Mouse (Mus musculus) forebrain, embryonic 15.5 days (tissue): ENCODE measurements at regions not wholly inside any gene's neighbourhood (a gene's known extent, or its start where the extent isn't known, plus 50 kb on each side); places are given as distances from the start of the nearest gene placed in this dataset.

Experiments used
- ATAC-seq: fragments of 200-750 bp; cut with Nextera tagmentation; replicated peaks from 2 replicates; pipeline ENCODE4 v1.8.0; 2017; ENCODE audit warnings: mild to moderate bottlenecking, moderate TSS enrichment, moderate library complexity
- H3K27ac ChIP-seq: fragments of 300-500 bp; sonication (generic); replicated peaks from 2 replicates; pipeline ENCODE4 v1.5.1; 2015; ENCODE audit warnings: mild to moderate bottlenecking, inconsistent platforms
- H3K27me3 ChIP-seq: fragments of 300-500 bp; sonication (generic); 2 replicates; pipeline ENCODE4 v1.6.1; 2015; ENCODE audit warnings: inconsistent platforms
- H3K36me3 ChIP-seq: fragments of 300-500 bp; sonication (generic); 2 replicates; pipeline ENCODE4 v1.6.1; 2015; ENCODE audit warnings: mild to moderate bottlenecking, inconsistent platforms
- H3K4me1 ChIP-seq: fragments of 300-500 bp; sonication (generic); 2 replicates; pipeline ENCODE4 v1.6.1; 2015; ENCODE audit warnings: inconsistent platforms
- H3K4me2 ChIP-seq: fragments of 300-500 bp; sonication (generic); replicated peaks from 2 replicates; pipeline ENCODE4 v1.6.1; 2015; ENCODE audit warnings: mild to moderate bottlenecking, inconsistent platforms
- H3K4me3 ChIP-seq: fragments of 300-500 bp; sonication (generic); 2 replicates; pipeline ENCODE4 v1.5.1; 2015; ENCODE audit warnings: mild to moderate bottlenecking, inconsistent platforms
- H3K9ac ChIP-seq: fragments of 300-500 bp; sonication (generic); replicated peaks from 2 replicates; pipeline ENCODE4 v1.6.1; 2015; ENCODE audit warnings: mild to moderate bottlenecking, inconsistent platforms
- H3K9me3 ChIP-seq: fragments of 300-500 bp; sonication (generic); 2 replicates; pipeline ENCODE4 v1.6.1; 2016; ENCODE audit warnings: inconsistent platforms
- WGBS: fragments of 180-500 bp; shearing (Covaris S2); methylation state at CpG from one replicate; pipeline ENCODE4 v1.1.7; 2015; ENCODE audit warnings: mixed read lengths; 5-methylcytosine and 5-hydroxymethylcytosine counted together

DNA sequence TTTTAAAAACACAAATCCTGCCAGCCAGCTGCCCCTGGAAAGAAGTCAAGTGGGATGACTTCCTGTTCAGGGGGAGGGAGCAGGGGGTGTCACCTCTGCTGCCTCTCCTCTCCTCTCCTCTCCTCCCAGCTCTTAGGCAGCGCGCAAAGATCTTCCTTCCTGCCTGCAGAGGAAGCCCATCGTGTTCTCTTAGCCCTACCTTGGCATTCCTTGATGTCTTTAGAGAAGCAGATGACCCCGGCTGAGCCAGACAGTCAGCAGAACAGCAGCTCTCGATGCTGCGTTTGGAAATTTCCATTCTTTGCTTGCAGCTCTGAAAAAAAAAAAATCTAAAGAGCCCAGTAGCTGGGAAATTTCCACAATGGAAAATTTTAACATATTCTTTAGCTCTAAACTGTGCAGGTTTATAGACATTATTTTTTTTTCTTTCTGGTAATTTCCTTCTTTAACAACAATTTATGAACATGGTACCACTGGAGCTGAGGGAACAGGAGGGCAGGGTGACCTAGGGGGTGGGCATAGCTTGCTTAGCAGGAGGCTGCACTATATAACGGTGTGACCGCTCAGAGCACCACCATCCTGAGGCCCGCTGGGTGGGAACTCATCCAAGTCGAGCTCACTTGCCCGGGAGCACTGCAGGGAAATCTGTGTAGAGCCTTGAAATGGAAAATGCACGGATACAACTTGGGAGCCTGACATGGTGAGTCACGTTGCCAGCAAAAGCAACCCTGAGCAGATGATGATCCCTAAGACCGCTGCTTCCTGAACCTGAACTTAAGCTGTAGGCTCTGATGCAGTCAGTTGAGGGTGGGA, 109.9 kb upstream of the Mkln1 start:
- WGBS: 54% methylated on average over 14 of the region's 14 CpGs
- Histone ChIP-seq H3K36me3 (no peaks in the 10 kb centered on the region), H3K4me2 (no peak overlapping the region), H3K4me3 (no peak overlapping the region), H3K27ac (no peak overlapping the region), H3K4me1 (no peaks in the 10 kb centered on the region), H3K9me3 (no peaks in the 10 kb centered on the region), H3K9ac (no peak overlapping the region), H3K27me3 (no peaks in the 10 kb centered on the region)
- ATAC-seq: no peak

DNA sequence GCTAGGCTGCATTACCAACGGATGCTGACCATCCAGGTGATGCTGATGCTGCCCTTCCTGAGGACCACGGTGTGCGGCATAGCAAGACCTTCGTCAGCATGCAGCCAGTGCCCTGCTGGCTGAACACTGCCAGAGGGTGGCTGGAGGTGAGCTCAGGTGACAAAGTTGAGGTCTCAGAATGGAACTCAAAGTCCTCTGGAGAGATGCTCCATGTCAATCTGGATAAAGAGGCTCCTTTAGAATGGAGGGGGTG, 109.4 kb upstream of the Mkln1 start:
- no peaks in the 10 kb centered on the region for H3K36me3 ChIP-seq
- no peak overlapping the region for H3K4me3 ChIP-seq
- WGBS: 93% methylated on average over 4 of the region's 4 CpGs
- H3K4me2 ChIP-seq: no peak overlapping the region
- H3K4me1 ChIP-seq: no peaks in the 10 kb centered on the region
- H3K27me3 ChIP-seq: no peaks in the 10 kb centered on the region
- no peak for ATAC-seq
- H3K27ac ChIP-seq: no peak overlapping the region
- H3K9ac ChIP-seq: no peak overlapping the region
- no peaks in the 10 kb centered on the region for H3K9me3 ChIP-seq

DNA sequence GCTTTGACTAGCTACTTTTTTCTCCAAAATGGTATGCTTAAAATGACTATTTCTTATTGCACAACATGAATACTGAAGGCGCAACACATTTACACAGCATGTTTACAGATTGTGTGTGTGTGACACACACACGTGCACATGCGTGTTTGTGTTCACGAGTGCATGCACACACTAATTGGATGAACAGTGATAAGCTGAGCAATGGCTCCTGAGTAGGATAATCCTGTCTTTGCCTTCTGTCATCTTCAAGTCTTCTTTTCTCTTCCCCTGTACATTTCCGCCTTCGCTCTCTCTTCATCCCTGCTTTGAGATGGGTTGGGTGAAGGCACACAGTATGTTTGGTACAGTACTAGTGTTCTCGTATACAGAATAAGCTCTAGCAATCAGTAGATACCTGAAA, 106.5 kb upstream of the Mkln1 start:
- WGBS: 95% methylated on average over 7 of the region's 7 CpGs
- ATAC-seq: no peak

GRCm38 (mm10) chr6:31293008-31293407, 105.5 kb upstream of the Mkln1 start:
- Histone ChIP-seq H3K4me2 (no peak overlapping the region), H3K9ac (no peak overlapping the region), H3K4me1 (no peaks in the 10 kb centered on the region), H3K27me3 (no peaks in the 10 kb centered on the region), H3K36me3 (no peaks in the 10 kb centered on the region), H3K4me3 (no peak overlapping the region), H3K9me3 (no peaks in the 10 kb centered on the region), H3K27ac (no peak overlapping the region)
- no peak for ATAC-seq
- WGBS: 56% methylated on average over 7 of the region's 7 CpGs

More for the DNA sequence above, 106.5 kb upstream of the Mkln1 start:
- Histone ChIP-seq H3K4me2 (no peak overlapping the region), H3K27ac (no peak overlapping the region), H3K4me3 (no peak overlapping the region), H3K4me1 (no peaks in the 10 kb centered on the region), H3K27me3 (no peaks in the 10 kb centered on the region), H3K9me3 (no peaks in the 10 kb centered on the region), H3K9ac (no peak overlapping the region), H3K36me3 (no peaks in the 10 kb centered on the region)

DNA sequence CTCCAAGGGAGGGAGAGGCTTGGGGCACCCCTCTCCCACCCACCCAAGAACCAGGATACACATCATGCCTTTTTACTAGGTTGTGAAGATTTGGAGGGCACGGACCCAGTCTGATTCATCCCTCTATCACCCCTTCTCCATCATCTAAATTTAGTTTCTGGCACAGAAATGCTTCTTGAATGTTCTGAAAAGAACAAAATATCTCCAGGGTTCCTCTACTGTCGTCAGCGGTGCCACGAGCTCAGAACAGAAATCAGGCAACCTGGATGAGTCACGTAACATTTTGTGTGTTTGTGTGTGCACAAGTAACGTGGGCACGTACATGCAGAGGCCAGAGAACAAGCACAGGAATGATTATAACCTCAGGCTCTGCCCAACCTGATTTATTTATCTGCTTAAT, 99.1 kb upstream of the Mkln1 start:
- H3K9me3 ChIP-seq: no peaks in the 10 kb centered on the region
- H3K27ac ChIP-seq: no peak overlapping the region
- H3K4me1 ChIP-seq: no peaks in the 10 kb centered on the region
- H3K27me3 ChIP-seq: no peaks in the 10 kb centered on the region
- H3K4me3 ChIP-seq: no peak overlapping the region
- H3K36me3 ChIP-seq: no peaks in the 10 kb centered on the region
- no peak for ATAC-seq
- WGBS: 91% methylated on average over 7 of the region's 7 CpGs
- H3K4me2 ChIP-seq: no peak overlapping the region
- no peak overlapping the region for H3K9ac ChIP-seq

GRCm38 (mm10) chr6:31305736-31306135, 92.8 kb upstream of the Mkln1 start:
- H3K36me3 ChIP-seq: no peaks in the 10 kb centered on the region
- H3K9ac ChIP-seq: no peak overlapping the region
- peaks cover 5% of the 10 kb centered on the region; the same call in 1 of the 2 replicates for H3K4me1 ChIP-seq
- H3K27ac ChIP-seq: no peak overlapping the region
- ATAC-seq: no peak
- H3K27me3 ChIP-seq: no peaks in the 10 kb centered on the region
- no peak overlapping the region for H3K4me2 ChIP-seq
- WGBS: 64% methylated on average over 5 of the region's 5 CpGs
- H3K4me3 ChIP-seq: no peak overlapping the region
- H3K9me3 ChIP-seq: no peaks in the 10 kb centered on the region

DNA sequence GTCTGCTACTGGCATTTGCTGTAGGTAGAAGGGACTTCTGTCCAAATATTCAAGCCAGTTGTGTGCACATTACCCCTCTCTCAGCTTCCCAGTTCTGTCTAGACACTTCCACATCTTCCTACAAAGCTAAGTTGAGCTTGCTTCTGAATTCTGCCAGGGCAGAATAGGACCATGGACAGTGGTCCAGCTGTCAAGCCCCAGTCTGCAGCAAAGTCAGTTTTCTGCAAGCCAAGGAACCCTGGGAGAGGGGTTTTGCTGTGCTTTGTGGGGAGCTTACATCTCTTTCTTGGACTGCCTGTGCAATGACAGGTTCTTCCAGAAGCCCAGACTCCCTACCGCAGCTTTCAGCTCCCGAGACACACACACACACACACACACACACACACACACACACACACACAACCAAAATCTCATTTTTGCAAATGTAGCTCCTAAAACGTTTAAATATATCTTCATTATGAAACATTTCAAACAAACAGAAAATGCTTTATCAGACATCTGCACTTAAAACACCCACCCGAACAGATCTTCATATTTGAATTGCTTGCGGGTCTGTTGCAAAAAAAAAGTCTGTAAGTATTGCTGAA, 91.4 kb upstream of the Mkln1 start:
- Histone ChIP-seq H3K9me3 (no peaks in the 10 kb centered on the region), H3K27ac (0 out of 2 replicates have a peak overlapping the region, but pooled peaks have one; percentile 21), H3K36me3 (no peaks in the 10 kb centered on the region), H3K4me2 (no peak overlapping the region), H3K9ac (no peak overlapping the region), H3K4me3 (no peak overlapping the region), H3K4me1 (peaks cover 5% of the 10 kb centered on the region; the same call in 1 of the 2 replicates), H3K27me3 (no peaks in the 10 kb centered on the region)
- no peak for ATAC-seq
- 67% methylated on average over 5 of the region's 5 CpGs for WGBS

DNA sequence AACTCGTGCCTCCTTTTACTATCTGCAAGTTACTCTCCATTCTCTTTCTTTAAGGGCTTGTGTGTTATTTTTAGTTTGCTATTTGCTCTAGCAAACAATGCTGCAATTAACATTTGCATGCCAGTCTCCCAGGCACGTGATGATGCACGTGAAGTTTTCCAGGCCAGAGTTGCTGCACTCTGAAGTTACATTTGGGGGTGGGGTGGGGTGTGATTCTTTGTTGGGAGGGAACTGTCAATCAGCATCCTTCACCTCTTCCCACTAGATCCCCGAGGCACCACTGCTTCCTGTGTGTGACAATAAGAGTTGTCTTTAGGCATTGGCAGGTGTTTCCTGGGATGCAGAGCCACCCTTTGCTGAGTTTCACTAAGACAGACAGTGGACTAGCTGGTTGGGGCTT, 90.6 kb upstream of the Mkln1 start:
- ATAC-seq: no peak
- Histone ChIP-seq H3K4me1 (peaks cover 5% of the 10 kb centered on the region; the same call in 1 of the 2 replicates), H3K4me2 (no peak overlapping the region), H3K9ac (no peak overlapping the region), H3K27me3 (no peaks in the 10 kb centered on the region), H3K4me3 (no peak overlapping the region), H3K36me3 (no peaks in the 10 kb centered on the region), H3K9me3 (no peaks in the 10 kb centered on the region), H3K27ac (no peak overlapping the region)
- 25% methylated on average over 4 of the region's 4 CpGs for WGBS

DNA sequence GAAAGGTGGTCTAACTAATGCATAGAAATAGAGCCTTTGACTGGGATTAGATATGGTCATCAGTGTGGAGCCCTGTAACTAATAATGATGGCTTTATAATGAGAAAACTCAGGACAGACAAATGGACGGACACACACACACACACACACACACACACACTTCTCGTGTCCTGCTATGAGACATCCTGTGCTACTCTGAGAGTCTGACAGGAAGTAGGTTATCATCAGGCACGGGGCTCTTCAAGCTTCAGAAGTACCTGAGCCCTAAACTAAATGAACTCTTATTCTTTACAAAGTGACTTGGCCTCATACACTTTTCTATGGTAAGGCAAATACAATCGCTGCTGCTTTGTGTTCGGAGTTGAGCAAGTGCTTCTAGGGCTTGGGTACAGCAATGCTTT, 87.9 kb upstream of the Mkln1 start:
- Histone ChIP-seq H3K9ac (no peak overlapping the region), H3K4me3 (no peak overlapping the region), H3K4me1 (peaks cover 5% of the 10 kb centered on the region; the same call in 1 of the 2 replicates), H3K27me3 (no peaks in the 10 kb centered on the region), H3K27ac (no peak overlapping the region), H3K9me3 (no peaks in the 10 kb centered on the region), H3K36me3 (no peaks in the 10 kb centered on the region), H3K4me2 (no peak overlapping the region)
- no peak for ATAC-seq
- 86% methylated on average over 5 of the region's 5 CpGs for WGBS

GRCm38 (mm10) chr6:31313869-31314470, 84.6 kb upstream of the Mkln1 start:
- no peak overlapping the region for H3K4me2 ChIP-seq
- WGBS: 72% methylated on average over 5 of the region's 5 CpGs

DNA sequence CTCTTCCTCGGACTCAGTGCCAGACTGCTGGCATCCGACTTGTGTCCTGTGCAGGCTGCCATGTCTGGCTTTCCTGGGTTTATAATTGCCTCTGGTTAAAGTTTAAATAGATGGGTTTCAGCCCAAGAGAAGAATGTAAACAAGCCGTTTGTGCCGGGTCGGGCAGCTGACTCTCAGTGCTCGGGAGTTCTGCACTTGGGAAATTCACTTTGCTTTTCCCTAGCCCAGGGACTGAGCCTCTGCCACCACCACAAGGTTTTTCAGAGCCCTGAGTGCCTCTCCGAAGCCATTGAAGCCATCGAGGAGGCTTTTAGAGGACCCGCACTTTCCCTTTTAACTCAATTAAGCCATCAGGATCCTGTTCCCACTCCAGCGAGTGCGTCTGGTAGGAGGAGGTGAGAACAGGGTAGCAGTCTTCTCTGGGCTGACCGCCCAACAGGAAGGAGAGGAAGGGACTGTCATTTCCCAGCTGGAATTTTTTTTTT, 80.8 kb upstream of the Mkln1 start:
- no peak for ATAC-seq
- no peaks in the 10 kb centered on the region for H3K36me3 ChIP-seq
- H3K4me1 ChIP-seq: 0 out of 2 replicates have a peak, but pooled peaks cover 5% of the 10 kb centered on the region
- no peaks in the 10 kb centered on the region for H3K9me3 ChIP-seq
- H3K9ac ChIP-seq: no peak overlapping the region
- no peak overlapping the region for H3K27ac ChIP-seq
- H3K4me3 ChIP-seq: no peak overlapping the region
- H3K4me2 ChIP-seq: peak overlapping the region; percentile 19; the same call in 1 of the 2 replicates
- no peaks in the 10 kb centered on the region for H3K27me3 ChIP-seq
- 12% methylated on average over 12 of the region's 12 CpGs for WGBS

More at GRCm38 (mm10) chr6:31313869-31314470, 84.6 kb upstream of the Mkln1 start:
- Histone ChIP-seq H3K27me3 (no peaks in the 10 kb centered on the region), H3K4me3 (no peak overlapping the region), H3K36me3 (no peaks in the 10 kb centered on the region), H3K4me1 (0 out of 2 replicates have a peak, but pooled peaks cover 5% of the 10 kb centered on the region), H3K9ac (no peak overlapping the region), H3K27ac (no peak overlapping the region), H3K9me3 (no peaks in the 10 kb centered on the region)
- no peak for ATAC-seq

- H3K36me3 ChIP-seq: no peaks in the 10 kb centered on the region
- ATAC-seq: no peak
- no peak overlapping the region for H3K27ac ChIP-seq
- H3K4me3 ChIP-seq: no peak overlapping the region
- 0 out of 2 replicates have a peak, but pooled peaks cover 5% of the 10 kb centered on the region for H3K4me1 ChIP-seq
- H3K27me3 ChIP-seq: no peaks in the 10 kb centered on the region
- H3K9ac ChIP-seq: no peak overlapping the region
- no peaks in the 10 kb centered on the region for H3K9me3 ChIP-seq
- peak overlapping the region; percentile 22; the same call in 1 of the 2 replicates for H3K4me2 ChIP-seq
- WGBS: 8% methylated on average over 11 of the region's 11 CpGs
Observed at GRCm38 (mm10) chr6:31318506-31318905, 80.0 kb upstream of the Mkln1 start.
